Mouse (Mus musculus) cerebellum, adult (tissue): Measurements from ENCODE around the gene Sun1.

Experiments
- ATAC-seq: cut with Nextera tagmentation; 2 replicates; pipeline ENCODE4 v1.9.2; 2017; ENCODE audit warnings: mild to moderate bottlenecking, moderate library complexity, mixed read lengths; ENCODE audit not compliant: insufficient number of reproducible peaks, low FRiP score, low TSS enrichment

Sun1 gene

DNA sequence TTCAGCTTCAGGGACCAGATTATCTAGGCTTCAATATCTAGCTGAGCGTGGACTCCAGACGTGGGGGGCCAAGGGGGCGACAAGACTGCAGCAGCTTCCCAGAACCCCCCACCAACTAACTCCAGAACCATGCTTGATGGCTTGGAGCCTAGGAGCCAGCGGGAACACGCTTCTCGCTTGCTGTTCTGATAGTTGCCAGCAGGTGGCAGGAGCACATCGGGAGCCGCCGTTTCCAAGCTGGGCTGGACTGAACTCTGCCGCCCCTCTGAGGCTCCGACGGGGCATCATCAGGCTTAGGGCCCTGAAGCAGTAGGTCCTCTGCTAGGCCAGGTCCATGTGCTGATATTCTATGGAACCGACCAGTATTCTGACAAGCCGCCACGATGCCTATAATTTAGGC lies 81.8 kb downstream of the Sun1 start:
- ATAC-seq, result peak; percentile 69; the same call in 1 of the 2 replicates

DNA sequence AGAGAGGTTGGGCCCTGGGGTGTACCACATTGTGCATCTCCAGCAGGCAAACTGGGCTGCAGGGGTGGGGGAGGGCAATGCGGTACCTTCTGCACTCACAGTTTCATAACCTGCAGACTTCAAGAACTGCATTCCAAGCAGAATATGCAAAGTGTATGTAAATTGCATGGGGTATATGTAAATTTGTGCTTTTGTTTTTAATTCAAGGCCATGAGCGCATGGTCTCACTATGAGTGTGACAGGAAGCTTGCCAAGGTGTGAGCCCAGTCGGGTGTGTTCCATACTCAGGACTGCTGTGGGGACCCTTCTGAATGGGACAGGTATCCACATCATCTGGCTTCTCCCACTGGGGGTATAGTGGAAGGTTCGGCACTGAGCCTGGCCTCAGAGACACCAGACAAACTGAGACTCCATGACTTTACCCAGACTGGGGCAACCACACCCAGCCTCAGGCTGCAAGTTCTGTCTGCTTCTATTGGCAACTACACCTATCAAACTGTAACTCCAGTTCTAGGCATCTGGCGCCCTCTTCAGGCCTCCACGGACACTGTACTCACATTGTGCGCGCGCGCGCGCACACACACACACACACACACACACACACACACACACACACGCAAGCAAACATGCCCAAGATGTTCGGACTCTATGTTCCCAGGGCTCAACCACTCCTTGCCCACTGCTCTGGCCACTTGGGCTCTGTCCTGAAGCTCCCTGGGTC lies 83.2 kb downstream of the Sun1 start:
- no peak for ATAC-seq

DNA sequence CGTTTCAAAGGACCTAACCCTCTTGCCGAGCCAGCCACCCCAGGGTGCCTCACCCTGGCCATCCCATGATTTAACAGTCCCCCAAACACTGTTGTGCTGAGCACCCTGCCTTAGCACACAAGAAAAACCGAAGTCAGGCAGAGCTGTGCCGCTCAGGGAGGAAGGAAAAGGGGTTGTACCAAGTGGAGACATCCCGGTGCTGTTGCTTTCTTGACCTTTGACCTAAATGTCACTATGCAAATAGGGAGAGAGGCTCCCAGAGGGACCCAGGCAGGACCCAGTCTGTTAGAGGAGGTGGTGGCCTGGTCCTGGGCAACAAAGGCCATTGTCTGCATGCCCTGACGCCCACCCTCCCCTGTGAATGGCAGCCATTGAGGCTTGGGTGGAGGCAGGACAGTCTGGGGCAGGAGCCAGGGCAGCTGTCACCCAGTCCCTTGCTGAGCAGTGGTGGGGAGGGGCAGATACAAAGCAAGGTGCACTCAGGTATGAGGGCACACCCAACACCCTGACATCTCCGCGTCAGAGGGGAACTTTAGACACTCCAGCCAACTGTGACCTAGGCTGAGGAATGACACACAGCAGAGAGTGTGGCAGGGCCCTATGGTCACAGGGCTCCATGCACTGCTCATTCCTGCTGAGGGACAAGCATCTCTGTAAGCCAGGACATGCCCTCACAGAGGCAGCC lies 85.1 kb downstream of the Sun1 start:
- ATAC-seq, result no peak

DNA sequence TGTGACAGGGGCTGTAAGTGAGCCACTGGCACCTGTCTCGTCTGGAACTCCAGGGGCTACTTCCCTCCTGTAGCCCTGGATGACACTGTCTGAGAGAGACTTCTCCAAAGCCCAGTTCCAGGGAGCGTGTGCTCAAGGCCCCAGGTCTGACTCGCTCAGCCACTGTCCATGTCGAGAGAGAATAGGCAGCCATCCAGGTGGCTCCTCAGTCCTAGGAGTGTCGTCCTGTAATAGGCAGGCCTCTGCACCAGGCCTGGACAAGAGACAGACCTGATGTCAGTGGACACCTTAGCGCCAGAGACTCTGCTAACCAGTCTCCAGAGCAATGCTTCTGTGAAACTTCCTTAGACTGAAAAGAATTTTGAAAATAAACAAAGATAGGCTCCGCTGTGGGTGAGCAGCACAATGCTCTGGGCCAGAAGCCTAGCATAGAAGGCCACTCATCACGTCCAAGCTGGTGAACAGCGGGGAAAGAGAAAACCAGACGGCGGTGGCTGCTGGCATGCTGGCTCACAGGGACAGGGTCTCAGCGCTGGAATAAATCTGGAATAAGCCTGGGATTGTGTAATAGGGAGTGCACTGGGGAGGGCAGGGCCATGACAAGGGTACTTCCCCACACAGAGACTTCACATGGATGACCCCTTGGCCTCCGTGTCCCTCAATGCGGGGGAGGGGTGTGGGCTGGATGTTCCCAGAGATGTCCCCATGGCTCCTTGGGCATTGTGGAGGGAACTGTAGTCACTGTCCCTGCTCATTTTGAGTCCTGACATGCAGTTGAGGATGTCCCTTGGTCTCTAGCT lies 85.9 kb downstream of the Sun1 start:
- ATAC-seq, result no peak

DNA sequence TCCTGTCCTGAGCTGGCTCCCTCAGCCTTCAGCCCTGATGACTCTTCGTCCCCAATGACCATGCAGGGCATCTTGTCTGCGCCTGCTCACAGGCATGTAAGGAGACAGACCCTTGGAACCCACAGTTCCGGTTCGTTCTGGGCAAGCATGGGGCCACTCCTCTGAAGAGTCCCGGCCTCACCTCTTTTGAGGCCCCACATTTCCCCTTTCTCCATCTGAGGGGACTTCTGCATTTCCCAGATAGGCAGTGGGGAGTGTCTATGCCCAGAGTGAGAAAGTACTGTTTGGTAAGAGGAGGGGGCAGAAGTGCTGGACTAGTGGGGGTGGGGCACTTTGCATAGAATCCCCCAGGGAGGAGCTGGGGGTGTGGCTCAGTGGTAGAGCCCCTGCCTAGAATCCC lies 86.7 kb downstream of the Sun1 start:
- no peak for ATAC-seq

DNA sequence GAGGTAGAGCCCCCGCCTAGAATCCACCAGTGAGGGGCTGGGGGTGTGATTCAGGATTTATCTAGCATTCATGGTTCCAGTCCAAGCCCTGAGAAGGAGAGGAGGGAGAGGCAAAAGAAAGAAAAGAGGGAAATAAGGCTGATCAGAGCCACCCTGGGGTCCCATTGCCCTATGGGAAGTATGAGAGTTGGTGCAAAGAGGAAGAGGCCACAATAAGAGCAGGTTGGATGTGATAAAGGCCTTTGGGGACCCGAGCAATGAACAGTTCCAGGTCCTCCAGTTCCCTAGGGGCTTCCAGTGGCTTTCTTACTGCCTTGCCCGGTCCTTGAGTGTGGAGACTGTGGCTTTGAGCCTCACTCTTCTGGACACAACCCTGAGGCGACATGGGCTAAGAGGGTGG lies 87.3 kb downstream of the Sun1 start:
- ATAC-seq, result no peak

DNA sequence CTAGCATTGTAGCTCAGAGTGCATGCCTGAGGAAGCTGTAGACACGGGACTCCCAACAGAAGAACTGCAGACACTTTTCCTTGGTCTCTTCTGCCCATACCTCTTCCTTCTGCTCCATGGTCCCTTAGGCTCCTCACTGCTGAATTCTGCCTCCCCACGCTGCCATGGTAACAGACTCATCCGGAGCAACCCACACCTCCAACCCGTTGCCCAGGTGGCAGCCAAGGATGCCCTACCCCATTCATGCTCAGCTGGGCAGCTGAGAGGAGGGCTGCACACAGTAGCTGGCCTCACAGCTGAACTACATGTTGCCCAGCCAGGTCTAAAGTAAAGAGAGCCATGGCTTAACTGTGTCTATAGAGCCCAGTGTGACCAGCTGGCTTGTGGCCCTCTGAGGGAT lies 88.2 kb downstream of the Sun1 start:
- no peak for ATAC-seq

DNA sequence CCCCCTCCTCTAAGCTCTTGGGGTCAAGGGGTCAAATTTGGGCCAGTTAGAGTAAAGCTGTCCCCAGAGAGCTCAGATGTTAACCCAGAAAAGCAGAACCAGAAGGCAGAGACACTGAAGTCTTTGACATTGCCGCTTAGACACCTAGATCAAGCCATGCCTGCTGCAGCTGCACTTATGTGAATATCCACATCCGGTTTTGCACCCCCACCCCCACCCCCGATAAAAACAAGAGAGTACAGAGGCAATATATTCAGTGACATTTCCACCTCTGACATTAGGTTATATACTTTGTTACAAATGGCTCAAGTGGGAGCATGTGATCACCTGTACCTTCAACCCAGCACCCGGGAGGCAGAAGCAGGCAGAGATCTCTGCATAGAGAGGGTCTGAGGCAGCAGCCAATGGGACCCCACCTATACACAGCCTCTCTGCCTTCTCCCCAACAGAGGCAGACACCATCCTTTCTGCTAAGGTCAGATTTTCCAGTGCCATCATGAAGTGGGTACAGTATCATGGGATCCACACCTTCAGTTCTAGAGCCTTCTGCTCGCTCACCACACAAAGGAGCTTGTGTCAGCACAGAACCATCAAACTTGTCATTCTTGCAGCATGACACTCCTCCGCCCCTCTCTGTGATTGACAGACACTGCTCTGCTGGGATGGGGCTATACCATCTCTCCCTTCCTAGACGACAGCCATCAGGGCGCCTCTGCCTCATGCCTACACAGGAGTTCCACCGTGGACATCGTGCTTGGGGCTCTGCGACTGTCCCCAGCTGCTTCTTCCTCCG lies 90.2 kb downstream of the Sun1 start:
- ATAC-seq, result no peak

DNA sequence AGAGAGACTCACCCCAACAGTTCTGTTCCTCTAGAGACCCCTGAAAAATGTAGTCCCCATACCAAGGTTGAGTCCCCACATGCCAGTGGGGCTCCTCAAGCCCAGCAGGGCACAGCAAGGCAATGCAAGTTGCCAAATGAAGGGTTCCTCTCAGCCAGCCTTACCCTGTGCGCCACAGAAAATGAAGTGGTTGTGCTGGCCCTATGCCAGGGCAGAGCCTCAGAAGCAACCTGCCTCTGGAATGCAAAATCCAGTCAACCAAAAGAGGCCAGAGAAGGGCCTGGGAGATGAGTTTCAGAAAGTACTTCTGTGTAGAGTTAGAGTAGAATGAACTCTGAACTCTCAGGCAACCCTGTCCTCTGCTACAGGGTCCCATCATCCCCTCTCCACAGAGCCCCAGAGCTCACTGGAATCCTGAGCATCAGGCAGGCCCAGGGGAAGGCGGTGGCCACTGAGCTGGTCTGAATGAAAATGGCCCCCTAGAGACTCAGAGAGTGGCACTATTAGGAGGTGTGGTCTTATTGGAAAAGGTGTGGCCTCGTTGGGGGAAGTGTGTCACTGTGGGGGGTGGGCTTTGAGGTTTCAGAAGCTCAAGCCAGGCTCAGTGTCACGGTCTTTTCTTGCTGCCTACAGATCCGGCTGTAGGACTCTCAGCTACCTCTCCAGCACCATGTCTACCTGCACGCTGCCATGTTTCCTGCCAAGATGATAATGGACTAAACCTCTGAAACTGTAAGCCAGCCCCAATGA lies 91.5 kb downstream of the Sun1 start:
- no peak for ATAC-seq

DNA sequence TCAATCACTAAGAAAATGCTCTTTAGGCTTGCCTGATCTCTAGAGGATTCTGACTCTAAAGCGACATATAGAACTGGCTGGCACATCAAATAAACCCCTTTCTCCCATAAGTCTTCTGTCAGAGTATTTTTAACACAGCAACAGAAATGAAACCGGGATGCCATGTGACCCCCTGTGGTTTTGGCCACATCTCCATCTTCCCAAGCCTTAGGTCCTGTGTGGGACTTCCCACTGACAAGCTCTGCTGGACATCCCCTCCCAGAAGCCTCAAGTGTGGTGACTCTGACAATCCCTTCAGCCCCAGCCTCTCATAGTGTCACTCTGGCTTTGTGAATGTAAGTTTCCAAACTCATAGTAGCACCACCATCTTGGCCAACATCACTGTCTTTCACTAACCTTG lies 93.7 kb downstream of the Sun1 start:
- no peak for ATAC-seq

DNA sequence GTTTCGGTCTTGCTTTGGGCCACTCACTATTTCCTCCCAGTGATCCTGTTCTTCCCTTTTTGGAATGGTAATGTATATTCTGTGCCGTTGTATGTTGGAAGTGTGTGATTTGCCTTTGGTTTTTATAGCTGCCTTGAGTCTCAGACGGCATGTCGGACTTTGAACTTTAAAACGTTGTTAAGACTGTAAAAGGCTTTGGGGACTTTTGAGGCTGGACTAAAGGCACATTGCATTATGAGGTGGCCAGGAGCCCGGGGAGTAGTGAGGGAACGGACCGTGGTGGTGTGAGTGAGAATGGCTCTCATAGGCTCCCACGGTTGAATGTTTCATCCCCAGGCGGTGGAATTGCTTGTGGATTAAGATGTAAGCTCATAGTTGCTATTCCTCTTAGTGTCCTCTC lies 96.7 kb downstream of the Sun1 start:
- no peak for ATAC-seq

DNA sequence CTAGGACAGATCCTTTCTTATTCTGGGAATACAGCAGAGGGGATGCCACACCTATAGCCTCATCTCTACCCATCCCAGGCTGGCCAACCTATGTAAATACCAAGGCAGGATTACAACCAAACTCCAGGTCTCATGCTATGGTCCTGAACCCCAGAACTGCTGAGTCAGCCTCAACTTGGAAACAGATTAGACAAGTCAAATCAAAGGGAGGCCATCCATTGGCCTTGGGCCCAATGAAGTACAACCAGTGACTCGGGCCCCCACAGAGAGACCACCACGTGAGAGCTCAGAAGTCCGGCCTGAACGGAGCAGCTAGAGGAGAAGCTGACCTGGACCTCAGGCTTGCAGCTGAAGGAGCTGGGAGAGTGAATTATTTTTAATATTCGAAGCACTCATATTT lies 97.3 kb downstream of the Sun1 start:
- no peak for ATAC-seq
